Mouse (Mus musculus) gastrocnemius, adult 18-20 months (tissue): ENCODE results near the gene Slc7a6os. TPM values are rescaled to one million over a fixed set of nuclear protein-coding genes. Genes with fewer than 3 reads are reported as not detected.
A peak's percentile ranks its signal among the peaks of the same experiment; 100 is the strongest.
"Not testable (repeated sequence)": the region's sequence is repeated elsewhere in the genome, so short reads cannot be mapped to it uniquely, and the experiment has no call there.

ENCODE experiments used
- DNase-seq: peaks from one replicate; pipeline ENCODE4 v3.0.0; 2021; ENCODE audit warnings: low spot score
- long read RNA-seq, 2 experiments: library from polyadenylated mRNA; stranded (forward); transcript quantifications; one replicate each; pipeline ENCODE4 v2.0.0; 2021
- total RNA-seq, 2 experiments: library from RNA; stranded (reverse); gene quantifications; 2 replicates each; pipeline ENCODE4 v1.2.3; 2021

The Slc7a6os gene
- 1 to 10 TPM; 9.5 to 9.7 TPM for total RNA-seq
- long read RNA-seq, experiment 1, partial matches to known transcripts: 1 of 4 reads
- long read RNA-seq, experiment 1, other reads (novel, unspliced or antisense): 0 of 4 reads
- long read RNA-seq, experiment 2, partial matches to known transcripts: 0 of 2 reads
- long read RNA-seq, experiment 2, other reads (novel, unspliced or antisense): 0 of 2 reads

GRCm38 (mm10) chr8:106210821-106211345 is at the start of gene Slc7a6os, which contains the start of gene Prmt7:
Gene Slc7a6os, minus strand, starts transcription at chr8:106210935.
Gene Prmt7, plus strand, starts transcription at chr8:106210936.
- peak; percentile 96 for DNase-seq

- DNase-seq: no peak
Measured at GRCm38 (mm10) chr8:106259579-106260255, 49.0 kb upstream of the Slc7a6os start.

GRCm38 (mm10) chr8:106258169-106258568 is 47.4 kb upstream of the Slc7a6os start:
- no peak for DNase-seq

GRCm38 (mm10) chr8:106250186-106250585 is 39.5 kb upstream of the Slc7a6os start:
- DNase-seq: no peak

GRCm38 (mm10) chr8:106237106-106237505 is 26.4 kb upstream of the Slc7a6os start:
- DNase-seq: no peak

GRCm38 (mm10) chr8:106234567-106235261 is 24.0 kb upstream of the Slc7a6os start:
- no peak for DNase-seq

- DNase-seq: no peak
Measured at GRCm38 (mm10) chr8:106232751-106233150, 22.0 kb upstream of the Slc7a6os start.

GRCm38 (mm10) chr8:106231536-106231935 is 20.8 kb upstream of the Slc7a6os start:
- no peak for DNase-seq

- DNase-seq: peak; percentile 54
Measured at GRCm38 (mm10) chr8:106226589-106226988, 15.9 kb upstream of the Slc7a6os start.

- no peak for DNase-seq
Measured at GRCm38 (mm10) chr8:106219620-106220019, 8.9 kb upstream of the Slc7a6os start.

GRCm38 (mm10) chr8:106213959-106214358 is 3.2 kb upstream of the Slc7a6os start:
- no peak for DNase-seq

- DNase-seq: no peak
Measured at GRCm38 (mm10) chr8:106211421-106211820, 686 bp upstream of the Slc7a6os start.

GRCm38 (mm10) chr8:106210035-106210731 is 552 bp downstream of the Slc7a6os start:
- DNase-seq: no peak

- DNase-seq: not testable (repeated sequence)
Measured at GRCm38 (mm10) chr8:106199596-106199995, 11.1 kb downstream of the Slc7a6os start.

GRCm38 (mm10) chr8:106198741-106199140 is 12.0 kb downstream of the Slc7a6os start:
- DNase-seq: peak; percentile 52

GRCm38 (mm10) chr8:106194062-106194461 is 16.7 kb downstream of the Slc7a6os start:
- no peak for DNase-seq

GRCm38 (mm10) chr8:106193162-106193561 is 17.6 kb downstream of the Slc7a6os start:
- DNase-seq: no peak

GRCm38 (mm10) chr8:106191639-106192038 is 19.1 kb downstream of the Slc7a6os start:
- DNase-seq: no peak

- no peak for DNase-seq
Measured at GRCm38 (mm10) chr8:106189162-106189561, 21.6 kb downstream of the Slc7a6os start.

GRCm38 (mm10) chr8:106186394-106186793 is 24.3 kb downstream of the Slc7a6os start:
- DNase-seq: no peak

- peak; percentile 86 for DNase-seq
Measured at GRCm38 (mm10) chr8:106185628-106186270, 25.0 kb downstream of the Slc7a6os start.
